Mouse (Mus musculus): ENCODE results near the gene Zfp13. TPM values are rescaled to one million over a fixed set of nuclear protein-coding genes. Genes with fewer than 3 reads are reported as not detected.

Zfp13 gene
- total and polyA plus RNA-seq, 3 experiments, result 0.08 to 0.38 TPM; not detected in 1

- Histone ChIP-seq H3K4me3 (ENCODE audit: control insufficient read depth in 1 of 2, insufficient read depth in 1 of 2, low read depth in 2 of 2, low read length in 2 of 2) (no peak overlapping the region), H3K4me1 (ENCODE audit: control insufficient read depth in 1 of 2, insufficient read depth in 2 of 2, low read length in 2 of 2) (no peaks in the 10 kb centered on the region), H3K36me3 (ENCODE audit: control insufficient read depth in 1 of 2, insufficient read depth in 2 of 2, low read length in 2 of 2) (no peaks in the 10 kb centered on the region), H3K9me3 (replicated peaks; ENCODE audit: insufficient read depth, low read length) (no peaks in the 10 kb centered on the region), H3K9ac (ENCODE audit: control insufficient read depth, low read depth, low read length, poor library complexity, severe bottlenecking) (no peak overlapping the region), H3K79me2 (ENCODE audit: control insufficient read depth, insufficient read depth, low read length, poor library complexity) (no peaks in the 10 kb centered on the region), H3K27ac (ENCODE audit: control insufficient read depth, low read depth, low read length) (no peak overlapping the region), H3K27me3 (ENCODE audit: control insufficient read depth in 1 of 2, insufficient read depth in 2 of 2, low read length in 2 of 2) (no peaks in the 10 kb centered on the region)
- TF ChIP-seq EP300 (IDR thresholded peaks at IDR 0.05; ENCODE audit: low read depth in 1 of 2, low read length in 2 of 2) (no peak), POLR2A (IDR thresholded peaks at IDR 0.05; ENCODE audit: control insufficient read depth in 1 of 2, insufficient read depth in 1 of 2, low read depth in 1 of 2, low read length in 2 of 2, poor library complexity in 1 of 2) (0 out of 4 replicates have a peak, but pooled peaks of 1 of the 2 experiments have one; percentile 25), MEF2A (IDR thresholded peaks at IDR 0.05; ENCODE audit: extremely low read depth, insufficient replicate concordance, low read depth, low read length, poor library complexity, severe bottlenecking) (no peak), RAD21 (IDR thresholded peaks at IDR 0.05; ENCODE audit: low read depth, low read length) (no peak), NELFE (IDR thresholded peaks at IDR 0.05; ENCODE audit: low read depth, low read length) (no peak), ETS1 (IDR thresholded peaks at IDR 0.05; ENCODE audit: low read depth, low read length) (no peak)
- no peak for DNase-seq (ENCODE audit: low read depth, low spot score)
These were observed 13.4 kb downstream of the Zfp13 start for GRCm38 (mm10) chr17:23585721-23586491.

GRCm38 (mm10) chr17:23584786-23585185 is 14.5 kb downstream of the Zfp13 start:
- Histone ChIP-seq H3K79me2 (ENCODE audit: control insufficient read depth, insufficient read depth, low read length, poor library complexity) (no peaks in the 10 kb centered on the region), H3K4me3 (ENCODE audit: control insufficient read depth in 1 of 2, insufficient read depth in 1 of 2, low read depth in 2 of 2, low read length in 2 of 2) (no peak overlapping the region), H3K27me3 (ENCODE audit: control insufficient read depth in 1 of 2, insufficient read depth in 2 of 2, low read length in 2 of 2) (no peaks in the 10 kb centered on the region; a peak in 1 of 4 replicates), H3K9me3 (replicated peaks; ENCODE audit: insufficient read depth, low read length) (no peaks in the 10 kb centered on the region), H3K36me3 (ENCODE audit: control insufficient read depth in 1 of 2, insufficient read depth in 2 of 2, low read length in 2 of 2) (no peaks in the 10 kb centered on the region), H3K4me1 (ENCODE audit: control insufficient read depth in 1 of 2, insufficient read depth in 2 of 2, low read length in 2 of 2) (no peaks in the 10 kb centered on the region), H3K27ac (ENCODE audit: control insufficient read depth, low read depth, low read length) (no peak overlapping the region), H3K9ac (ENCODE audit: control insufficient read depth, low read depth, low read length, poor library complexity, severe bottlenecking) (no peak overlapping the region)
- no peak for TF ChIP-seq MAZ (IDR thresholded peaks at IDR 0.05; ENCODE audit: low read depth, low read length)
- TF ChIP-seq MAFK (IDR thresholded peaks at IDR 0.05; ENCODE audit: borderline replicate concordance, low read depth, low read length), result no peak
- no peak for TF ChIP-seq ETS1 (IDR thresholded peaks at IDR 0.05; ENCODE audit: low read depth, low read length)
- no peak for TF ChIP-seq TCF12 (IDR thresholded peaks at IDR 0.05; ENCODE audit: low read depth, low read length)
- TF ChIP-seq POLR2A (IDR thresholded peaks at IDR 0.05; ENCODE audit: control insufficient read depth in 1 of 2, insufficient read depth in 1 of 2, low read depth in 1 of 2, low read length in 2 of 2, poor library complexity in 1 of 2), result no peak
- no peak for TF ChIP-seq RCOR1 (IDR thresholded peaks at IDR 0.05; ENCODE audit: low read depth, low read length)
- no peak for TF ChIP-seq POLR2AphosphoS5 (IDR thresholded peaks at IDR 0.05; ENCODE audit: borderline replicate concordance, low read depth, low read length)
- TF ChIP-seq ZMIZ1 (IDR thresholded peaks at IDR 0.05; ENCODE audit: low read depth, low read length), result no peak
- TF ChIP-seq SMC3 (IDR thresholded peaks at IDR 0.05; ENCODE audit: low read depth, low read length), result no peak
- no peak for TF ChIP-seq ELF1 (IDR thresholded peaks at IDR 0.05; ENCODE audit: low read depth, low read length)
- TF ChIP-seq NELFE (IDR thresholded peaks at IDR 0.05; ENCODE audit: low read depth, low read length), result no peak
- no peak for TF ChIP-seq KAT2A (conservative IDR thresholded peaks at IDR 0.05; ENCODE audit: low read depth, low read length)
- no peak for TF ChIP-seq NRF1 (IDR thresholded peaks at IDR 0.05; ENCODE audit: insufficient read depth, low read depth, low read length, poor library complexity, severe bottlenecking)
- no peak for TF ChIP-seq CTCF (IDR thresholded peaks at IDR 0.05 in 2 of 3, conservative IDR thresholded peaks at IDR 0.05 in 1 of 3; ENCODE audit: control insufficient read depth in 1 of 3, insufficient read depth in 1 of 3, low read depth in 2 of 3, low read length in 3 of 3, poor library complexity in 1 of 3, severe bottlenecking in 1 of 3)
- TF ChIP-seq E2F4 (IDR thresholded peaks at IDR 0.05; ENCODE audit: borderline replicate concordance, low read depth, low read length), result no peak
- no peak for TF ChIP-seq MYC (IDR thresholded peaks at IDR 0.05; ENCODE audit: low read depth, low read length)
- no peak for DNase-seq (ENCODE audit: low read depth, low spot score)

Measured in MEL (cell line).